Mouse (Mus musculus) CH12.LX (cell line): ENCODE results near the gene Gnaz.
"Not testable (repeated sequence)": the region's sequence is repeated elsewhere in the genome, so short reads cannot be mapped to it uniquely, and the experiment has no call there.

Source experiments
- CTCF ChIP-seq, 2 experiments: IDR thresholded peaks in 1 of 2; conservative IDR thresholded peaks in 1 of 2; 2 replicates each; pipeline ENCODE4 v1.5.1; 2011 to 2012; ENCODE audit warnings: low read depth in 2 of 2, low read length in 2 of 2, improper control_type of control experiment in 1 of 2, inconsistent platforms in 1 of 2, mild to moderate bottlenecking in 1 of 2, moderate library complexity in 1 of 2
- E2F4 ChIP-seq: IDR thresholded peaks from 2 replicates; pipeline ENCODE4 v1.6.1; 2011; ENCODE audit warnings: low read depth, low read length, improper control_type of control experiment; ENCODE audit not compliant: insufficient replicate concordance
- HCFC1 ChIP-seq: IDR thresholded peaks from 2 replicates; pipeline ENCODE4 v1.6.1; 2012; ENCODE audit warnings: low read depth, mild to moderate bottlenecking, inconsistent platforms, low read length, improper control_type of control experiment
- NRF1 ChIP-seq: IDR thresholded peaks from 2 replicates; pipeline ENCODE4 v1.6.1; 2014; ENCODE audit warnings: low read depth, mild to moderate bottlenecking, inconsistent platforms, low read length, improper control_type of control experiment, moderate library complexity
- RCOR1 ChIP-seq: conservative IDR thresholded peaks from 2 replicates; pipeline ENCODE4 v1.6.1; 2012; ENCODE audit warnings: low read depth, mild to moderate bottlenecking, inconsistent platforms, low read length, improper control_type of control experiment
- USF2 ChIP-seq: conservative IDR thresholded peaks from 2 replicates; pipeline ENCODE4 v1.6.1; 2011; ENCODE audit warnings: low read depth, low read length, improper control_type of control experiment

DNA sequence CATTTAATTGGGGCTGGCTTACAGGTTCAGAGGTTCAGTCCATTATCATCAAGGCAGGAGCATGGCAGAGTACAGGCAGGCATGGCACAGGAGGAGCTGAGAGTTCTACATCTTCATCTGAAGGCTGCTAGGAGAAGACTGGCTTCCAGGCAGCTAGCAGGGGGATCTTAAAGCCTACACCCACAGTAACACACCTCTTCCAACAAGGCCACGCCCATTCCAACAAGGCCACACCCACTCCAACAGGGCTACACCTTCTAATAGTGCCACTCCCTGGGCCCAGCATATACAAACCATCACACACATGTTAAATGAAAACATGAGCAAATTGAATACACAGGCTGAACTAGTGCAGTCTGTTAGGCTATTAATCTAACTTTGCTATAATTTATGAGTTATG is 75.1 kb downstream of the Gnaz start:
- TF ChIP-seq USF2; NRF1; CTCF (conservative IDR thresholded peaks at IDR 0.05 in 1 of 2, IDR thresholded peaks at IDR 0.05 in 1 of 2; ENCODE audit: low read depth in 2 of 2, low read length in 2 of 2); RCOR1; HCFC1; E2F4: not testable (repeated sequence)
